Mouse (Mus musculus) ES-Bruce4 (cell line): Measurements from ENCODE around the gene Smim22.

ENCODE experiments used
- CTCF ChIP-seq: IDR thresholded peaks from one replicate; pipeline ENCODE4 v1.8.1; 2011; ENCODE audit warnings: low read depth, low read length
- EP300 ChIP-seq: IDR thresholded peaks from 2 replicates; pipeline ENCODE4 v1.6.1; 2011; ENCODE audit warnings: low read depth, low read length; ENCODE audit not compliant: insufficient read depth
- POLR2A ChIP-seq: IDR thresholded peaks from one replicate; pipeline ENCODE4 v1.8.1; 2011; ENCODE audit warnings: low read length; ENCODE audit not compliant: insufficient read depth

DNA sequence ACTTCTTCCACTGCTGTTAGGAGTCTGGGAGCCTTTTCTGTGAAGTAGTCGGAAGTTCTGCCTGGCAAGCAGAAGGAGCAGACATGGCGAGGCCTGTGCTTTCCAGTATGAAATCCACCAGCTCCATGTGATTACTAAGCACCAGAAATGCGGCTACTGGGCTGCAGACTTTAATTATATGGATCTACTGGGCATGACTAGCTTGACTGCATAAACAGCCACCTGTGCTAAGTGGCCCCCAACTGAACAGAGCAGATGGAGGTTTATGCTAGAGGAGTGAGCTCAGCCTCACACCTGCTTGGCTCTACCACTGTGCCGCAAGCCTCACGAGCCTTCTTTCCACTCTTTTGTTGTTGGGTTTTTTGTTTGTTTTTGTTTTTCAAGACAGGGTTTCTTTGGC is 32.6 kb upstream of the Smim22 start:
- TF ChIP-seq CTCF (no peak), POLR2A (no peak), EP300 (no peak)
